Mouse (Mus musculus) MEL (cell line): Measurements from ENCODE around the gene Degs2. TPM values are rescaled to one million over a fixed set of nuclear protein-coding genes. Genes with fewer than 3 reads are reported as not detected.

Experiments
- DNase-seq: peaks from one replicate; pipeline ENCODE4 v3.0.0; 2011; ENCODE audit warnings: low read depth, low spot score
- H3K27ac ChIP-seq: 2 replicates; pipeline ENCODE4 v1.5.1; 2012; ENCODE audit warnings: low read depth, mild to moderate bottlenecking, control low read depth, low read length, moderate library complexity; ENCODE audit not compliant: control insufficient read depth
- H3K27me3 ChIP-seq, 2 experiments: fragments of 150-350 bp in 1 of 2; sonication (generic) in 1 of 2; 2 replicates each; pipeline ENCODE4 v1.6.1; 2012; ENCODE audit warnings: low read length in 2 of 2, mild to moderate bottlenecking in 2 of 2, improper control_type of control experiment in 1 of 2, moderate library complexity in 1 of 2; ENCODE audit not compliant: insufficient read depth in 2 of 2, control insufficient read depth in 1 of 2
- H3K36me3 ChIP-seq, 2 experiments: 2 replicates each; pipeline ENCODE4 v1.6.1; 2012 to 2014; ENCODE audit warnings: low read length in 2 of 2, improper control_type of control experiment in 1 of 2, inconsistent platforms in 1 of 2, mild to moderate bottlenecking in 1 of 2; ENCODE audit not compliant: insufficient read depth in 2 of 2, control insufficient read depth in 1 of 2
- H3K4me1 ChIP-seq, 2 experiments: fragments of 150-350 bp in 1 of 2; sonication (generic) in 1 of 2; 2 replicates each; pipeline ENCODE4 v1.6.1; 2012; ENCODE audit warnings: low read length in 2 of 2, improper control_type of control experiment in 1 of 2, mild to moderate bottlenecking in 1 of 2; ENCODE audit not compliant: insufficient read depth in 2 of 2, control insufficient read depth in 1 of 2
- H3K4me3 ChIP-seq, 2 experiments: fragments of 150-350 bp in 1 of 2; sonication (generic) in 1 of 2; 2 replicates each; pipeline ENCODE4 v1.5.1; 2012; ENCODE audit warnings: low read depth in 2 of 2, low read length in 2 of 2, mild to moderate bottlenecking in 2 of 2, moderate library complexity in 2 of 2, control low read depth in 1 of 2, improper control_type of control experiment in 1 of 2; ENCODE audit not compliant: control insufficient read depth in 1 of 2, insufficient read depth in 1 of 2
- H3K79me2 ChIP-seq: 2 replicates; pipeline ENCODE4 v1.6.1; 2012; ENCODE audit warnings: mild to moderate bottlenecking, low read length, moderate library complexity; ENCODE audit not compliant: control insufficient read depth, poor library complexity, insufficient read depth
- H3K9ac ChIP-seq: 2 replicates; pipeline ENCODE4 v1.6.1; 2012; ENCODE audit warnings: low read depth, mild to moderate bottlenecking, control low read depth, low read length, moderate library complexity; ENCODE audit not compliant: control insufficient read depth, poor library complexity, severe bottlenecking
- H3K9me3 ChIP-seq: fragments of 150-350 bp; sonication (generic); replicated peaks from 2 replicates; pipeline ENCODE4 v1.6.1; 2012; ENCODE audit warnings: mild to moderate bottlenecking, low read length, improper control_type of control experiment, moderate library complexity; ENCODE audit not compliant: insufficient read depth
- CHD1 ChIP-seq: IDR thresholded peaks from 2 replicates; pipeline ENCODE4 v1.6.1; 2012; ENCODE audit warnings: low read depth, mild to moderate bottlenecking, inconsistent platforms, low read length, improper control_type of control experiment
- CHD2 ChIP-seq: IDR thresholded peaks from 2 replicates; pipeline ENCODE4 v1.6.1; 2011; ENCODE audit warnings: low read length, improper control_type of control experiment
- ETS1 ChIP-seq: IDR thresholded peaks from 2 replicates; pipeline ENCODE4 v1.6.1; 2012; ENCODE audit warnings: low read depth, mild to moderate bottlenecking, inconsistent platforms, low read length, improper control_type of control experiment, moderate library complexity
- HCFC1 ChIP-seq: IDR thresholded peaks from 2 replicates; pipeline ENCODE4 v1.6.1; 2012; ENCODE audit warnings: low read depth, mild to moderate bottlenecking, inconsistent platforms, low read length, improper control_type of control experiment, moderate library complexity
- MAFK ChIP-seq: IDR thresholded peaks from 2 replicates; pipeline ENCODE4 v1.6.1; 2011; ENCODE audit warnings: low read depth, mild to moderate bottlenecking, low read length, improper control_type of control experiment, borderline replicate concordance
- MAZ ChIP-seq: IDR thresholded peaks from 2 replicates; pipeline ENCODE4 v1.6.1; 2012; ENCODE audit warnings: low read depth, mild to moderate bottlenecking, inconsistent platforms, low read length, improper control_type of control experiment
- MEF2A ChIP-seq: IDR thresholded peaks from 2 replicates; pipeline ENCODE4 v1.6.1; 2014; ENCODE audit warnings: low read depth, mild to moderate bottlenecking, inconsistent platforms, low read length, improper control_type of control experiment; ENCODE audit not compliant: poor library complexity, insufficient replicate concordance, severe bottlenecking; ENCODE audit errors: extremely low read depth
- NRF1 ChIP-seq: IDR thresholded peaks from 2 replicates; pipeline ENCODE4 v1.6.1; 2014; ENCODE audit warnings: low read depth, mild to moderate bottlenecking, inconsistent platforms, low read length, improper control_type of control experiment, moderate library complexity; ENCODE audit not compliant: poor library complexity, insufficient read depth, severe bottlenecking
- POLR2A ChIP-seq, 2 experiments: IDR thresholded peaks; 2 replicates each; pipeline ENCODE4 v1.6.1; 2011 to 2012; ENCODE audit warnings: low read length in 2 of 2, mild to moderate bottlenecking in 2 of 2, control low read depth in 1 of 2, improper control_type of control experiment in 1 of 2, low read depth in 1 of 2, moderate library complexity in 1 of 2; ENCODE audit not compliant: control insufficient read depth in 1 of 2, insufficient read depth in 1 of 2, poor library complexity in 1 of 2
- RAD21 ChIP-seq: IDR thresholded peaks from 2 replicates; pipeline ENCODE4 v1.6.1; 2011; ENCODE audit warnings: mild to moderate bottlenecking, low read depth, low read length, improper control_type of control experiment
- SIN3A ChIP-seq: IDR thresholded peaks from 2 replicates; pipeline ENCODE4 v1.6.1; 2012; ENCODE audit warnings: low read length, improper control_type of control experiment, inconsistent platforms
- SMC3 ChIP-seq: IDR thresholded peaks from 2 replicates; pipeline ENCODE4 v1.6.1; 2011; ENCODE audit warnings: low read depth, low read length, improper control_type of control experiment
- TAL1 ChIP-seq: IDR thresholded peaks from 2 replicates; pipeline ENCODE4 v1.6.1; 2012; ENCODE audit warnings: mild to moderate bottlenecking, inconsistent platforms, low read length, moderate library complexity, mixed read lengths
- TCF12 ChIP-seq: IDR thresholded peaks from 2 replicates; pipeline ENCODE4 v1.6.1; 2014; ENCODE audit warnings: low read depth, mild to moderate bottlenecking, inconsistent platforms, low read length, improper control_type of control experiment, moderate library complexity
- UBTF ChIP-seq: IDR thresholded peaks from 2 replicates; pipeline ENCODE4 v1.6.1; 2012; ENCODE audit warnings: low read depth, mild to moderate bottlenecking, inconsistent platforms, low read length, improper control_type of control experiment, moderate library complexity, borderline replicate concordance; ENCODE audit not compliant: insufficient read depth
- ZMIZ1 ChIP-seq: IDR thresholded peaks from 2 replicates; pipeline ENCODE4 v1.6.1; 2012; ENCODE audit warnings: low read depth, mild to moderate bottlenecking, inconsistent platforms, low read length, improper control_type of control experiment, moderate library complexity
- polyA plus RNA-seq, 2 experiments: library from polyadenylated mRNA; stranded (reverse) in 1 of 2; unstranded in 1 of 2; fragments of >175 nt in 1 of 2; fragments of >200 nt in 1 of 2; gene quantifications; 2 replicates each; pipeline versions ENCODE4 v1.2.1 to v1.2.4; 2012; ENCODE audit warnings: low replicate concordance in 2 of 2, low read depth in 1 of 2; ENCODE audit not compliant: insufficient read length in 2 of 2, insufficient read depth in 1 of 2, missing spikeins in 1 of 2
- total RNA-seq: library from RNA; depleted of rRNA; stranded (reverse); fragments of 300-350 nt; gene quantifications from 2 replicates; pipeline ENCODE4 v1.2.3, GENCODE M21; 2012

The Degs2 gene
- total and polyA plus RNA-seq, 3 experiments, result not detected

DNA sequence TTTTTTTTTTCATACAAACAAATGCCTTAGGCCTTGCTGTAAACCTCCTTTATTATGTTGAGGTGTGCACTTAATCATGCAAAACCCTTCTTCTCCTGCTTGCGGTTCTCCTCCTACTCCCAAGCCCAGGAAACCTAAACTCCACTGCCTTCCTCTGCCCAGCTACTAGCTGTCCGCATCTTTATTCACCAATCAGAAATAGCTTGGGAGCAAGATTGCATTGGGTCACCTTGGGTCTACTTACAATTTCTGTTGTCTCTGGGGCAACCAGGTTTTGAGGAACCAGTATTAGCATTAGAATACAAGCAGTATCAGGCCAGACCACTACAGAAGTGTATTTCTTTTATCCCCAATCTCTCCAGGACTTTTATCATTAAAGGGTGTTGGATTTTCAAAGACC lies 32.3 kb upstream of the Degs2 start:
- DNase-seq, result no peak
- H3K79me2 ChIP-seq, result no peaks in the 10 kb centered on the region
- no peak overlapping the region for H3K27ac ChIP-seq
- no peaks in the 10 kb centered on the region; a peak in 1 of 4 replicates for H3K27me3 ChIP-seq
- H3K4me3 ChIP-seq, result no peak overlapping the region
- no peaks in the 10 kb centered on the region for H3K36me3 ChIP-seq
- H3K4me1 ChIP-seq, result no peaks in the 10 kb centered on the region
- no peak overlapping the region for H3K9ac ChIP-seq
- TF ChIP-seq RAD21, result no peak
- no peak for TF ChIP-seq TAL1
- no peaks in the 10 kb centered on the region for H3K9me3 ChIP-seq

DNA sequence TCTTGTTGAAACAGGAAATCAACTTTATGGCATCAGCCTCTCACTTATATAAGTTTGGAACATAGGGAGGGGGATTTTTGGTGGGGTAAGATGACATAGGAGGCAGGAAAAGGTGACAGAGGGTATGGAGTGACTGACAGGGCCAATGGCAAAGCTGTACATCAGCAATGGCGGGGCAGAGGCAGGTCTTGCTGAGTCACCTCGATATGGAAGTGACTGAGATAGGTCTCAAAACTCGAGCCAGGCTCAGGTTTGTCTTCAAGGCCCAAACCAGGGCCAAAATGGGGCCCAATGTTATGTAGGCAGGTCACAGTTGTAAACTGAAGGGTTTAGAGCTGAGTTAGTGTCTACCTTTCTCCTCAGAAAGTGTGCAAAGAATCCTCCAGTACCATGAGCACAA lies 21.7 kb upstream of the Degs2 start:
- H3K79me2 ChIP-seq, result no peaks in the 10 kb centered on the region

DNA sequence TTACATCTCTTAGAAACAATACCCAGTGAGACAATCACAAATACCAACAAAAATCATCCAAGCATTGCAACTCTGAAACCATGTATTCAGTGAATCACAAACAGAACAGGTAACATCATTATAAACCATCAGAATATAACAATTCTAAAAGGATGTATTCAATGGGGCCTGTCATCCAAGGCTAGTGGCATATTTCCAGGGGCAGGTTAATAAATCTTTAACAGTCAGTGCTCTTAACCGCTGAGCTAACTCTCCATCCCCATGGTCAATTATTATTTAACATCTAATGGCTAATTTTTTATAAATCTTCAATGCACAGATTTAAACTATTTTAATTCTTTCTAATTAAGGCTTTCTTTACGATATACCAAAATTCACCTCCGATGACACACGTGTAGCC lies 20.3 kb upstream of the Degs2 start:
- Histone ChIP-seq H3K36me3 (no peaks in the 10 kb centered on the region), H3K9ac (no peak overlapping the region), H3K4me3 (no peak overlapping the region), H3K79me2 (no peaks in the 10 kb centered on the region), H3K27ac (no peak overlapping the region), H3K4me1 (no peaks in the 10 kb centered on the region), H3K9me3 (no peaks in the 10 kb centered on the region), H3K27me3 (no peaks in the 10 kb centered on the region)
- DNase-seq, result no peak
- no peak for TF ChIP-seq MAFK

More for the DNA sequence above, 21.7 kb upstream of the Degs2 start:
- no peak for DNase-seq
- no peak overlapping the region for H3K9ac ChIP-seq
- TF ChIP-seq ETS1 (no peak), HCFC1 (no peak), POLR2A (IDR thresholded peaks at IDR 0.05; ENCODE audit: control insufficient read depth in 1 of 2, insufficient read depth in 1 of 2, low read depth in 1 of 2, low read length in 2 of 2, poor library complexity in 1 of 2) (no peak)
- H3K36me3 ChIP-seq, result no peaks in the 10 kb centered on the region
- no peaks in the 10 kb centered on the region for H3K9me3 ChIP-seq
- no peak overlapping the region for H3K4me3 ChIP-seq
- no peak overlapping the region for H3K27ac ChIP-seq
- no peaks in the 10 kb centered on the region for H3K27me3 ChIP-seq
- no peaks in the 10 kb centered on the region for H3K4me1 ChIP-seq

DNA sequence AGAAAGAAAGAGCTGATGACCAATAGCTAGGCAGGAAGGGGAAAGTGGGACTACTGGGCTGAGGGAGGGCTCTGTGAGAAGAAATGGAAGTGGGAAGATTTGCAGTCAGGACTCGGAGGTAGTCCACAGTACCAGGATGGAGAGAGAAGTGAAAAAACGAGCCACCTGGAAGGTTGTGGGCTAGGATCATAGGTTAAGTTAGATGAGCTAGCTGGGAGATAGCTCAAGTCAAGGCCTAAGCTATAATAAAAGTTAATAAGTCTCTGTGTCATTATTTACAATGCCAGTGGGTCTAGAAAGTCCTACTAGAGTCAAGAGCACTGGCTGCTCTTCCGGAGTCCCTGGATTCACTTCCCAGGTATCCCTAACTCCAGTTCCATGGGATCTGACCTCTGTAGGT lies 16.4 kb upstream of the Degs2 start:
- H3K9me3 ChIP-seq, result no peaks in the 10 kb centered on the region
- no peak overlapping the region for H3K4me3 ChIP-seq
- no peaks in the 10 kb centered on the region for H3K27me3 ChIP-seq
- no peaks in the 10 kb centered on the region for H3K79me2 ChIP-seq
- no peak for DNase-seq
- H3K27ac ChIP-seq, result no peak overlapping the region
- TF ChIP-seq UBTF (no peak), SMC3 (no peak), HCFC1 (no peak), TAL1 (no peak), MEF2A (no peak), ZMIZ1 (no peak), MAZ (no peak), POLR2A (IDR thresholded peaks at IDR 0.05; ENCODE audit: control insufficient read depth in 1 of 2, insufficient read depth in 1 of 2, low read depth in 1 of 2, low read length in 2 of 2, poor library complexity in 1 of 2) (no peak), CHD2 (no peak), NRF1 (no peak), CHD1 (no peak), TCF12 (no peak), SIN3A (no peak)
- H3K36me3 ChIP-seq, result no peaks in the 10 kb centered on the region
- H3K4me1 ChIP-seq, result no peaks in the 10 kb centered on the region
- H3K9ac ChIP-seq, result no peak overlapping the region
